In genomic region chr6:29406412-29406811, GRCm38 (mm10) we compare ENCODE assay signal across 22 mouse cellular contexts. TPM values are rescaled to one million over a fixed set of nuclear protein-coding genes. Genes with fewer than 3 reads are reported as not detected.
DNase-seq lines count a peak whose midpoint lies in the region; ATAC-seq and TF ChIP-seq lines count a peak whose summit lies in the region.
"Had no signal": no experiment of that assay in that cellular context is flagged by ENCODE, and none has a peak within 500 bp of the region (broad histone marks: within the 10 kb centered on the region; RNA-seq: fewer than 3 reads in every experiment).

No protein-coding gene starts in this region.

- H3K9me3 ChIP-seq in hindbrain, embryonic 15.5 days = no peaks in the 10 kb centered on the region
- H3K9me3 ChIP-seq in hindbrain, embryonic 11.5 days (ENCODE audit: control insufficient read depth, low read length) = no peaks in the 10 kb centered on the region
- H3K9me3 ChIP-seq in midbrain, postnatal 0 days (ENCODE audit: low read length) = no peaks in the 10 kb centered on the region
- H3K9me3 ChIP-seq in midbrain, embryonic 15.5 days = no peaks in the 10 kb centered on the region
- H3K9me3 ChIP-seq in lung, postnatal 0 days (ENCODE audit: low read length) = no peaks in the 10 kb centered on the region
- H3K9me3 ChIP-seq: forebrain, embryonic 13.5 days; heart, embryonic 15.5 days; intestine, embryonic 15.5 days; liver, embryonic 13.5 days; midbrain, embryonic 13.5 days had no signal

- TF ChIP-seq POLR2A in cerebellum, adult 2 months (IDR thresholded peaks at IDR 0.05; ENCODE audit: borderline replicate concordance, insufficient read depth, low read length) = no peak

- H3K36me3 ChIP-seq in hindbrain, embryonic 15.5 days = peaks cover 21% of the 10 kb centered on the region
- no peaks in the 10 kb centered on the region for H3K36me3 ChIP-seq in hindbrain, embryonic 11.5 days (ENCODE audit: control insufficient read depth, insufficient read depth, low read length)
- peaks cover 14% of the 10 kb centered on the region for H3K36me3 ChIP-seq in midbrain, postnatal 0 days (ENCODE audit: insufficient read depth, low read length)
- peaks cover 16% of the 10 kb centered on the region; the same call in 1 of the 2 replicates for H3K36me3 ChIP-seq in midbrain, embryonic 15.5 days (replicated peaks)
- no peaks in the 10 kb centered on the region for H3K36me3 ChIP-seq in lung, postnatal 0 days (ENCODE audit: insufficient read depth, low read length)
- H3K36me3 ChIP-seq: intestine, embryonic 15.5 days; liver, embryonic 13.5 days had no signal

- H3K27me3 ChIP-seq in cerebellum, adult 2 months (ENCODE audit: control insufficient read depth, insufficient read depth, low read length) = no peaks in the 10 kb centered on the region
- no peaks in the 10 kb centered on the region for H3K27me3 ChIP-seq in hindbrain, embryonic 15.5 days
- no peaks in the 10 kb centered on the region for H3K27me3 ChIP-seq in hindbrain, embryonic 11.5 days (ENCODE audit: control insufficient read depth, insufficient read depth, low read length)
- H3K27me3 ChIP-seq in midbrain, postnatal 0 days (ENCODE audit: insufficient read depth, low read length) = no peaks in the 10 kb centered on the region
- no peaks in the 10 kb centered on the region for H3K27me3 ChIP-seq in midbrain, embryonic 15.5 days (replicated peaks)
- 0 out of 2 replicates have a peak, but pooled peaks cover 6% of the 10 kb centered on the region for H3K27me3 ChIP-seq in lung, postnatal 0 days (replicated peaks; ENCODE audit: insufficient read depth, low read length)
- H3K27me3 ChIP-seq: forebrain, embryonic 13.5 days had no signal

- peak; percentile 34 to 37 for DNase-seq in cerebellum, adult 2 months
- no peak for DNase-seq in cerebellum, adult 11 months
- no peak for DNase-seq in hindbrain, embryonic 11.5 days (ENCODE audit: low spot score)
- peak; percentile 28 for DNase-seq in midbrain, postnatal 0 days (ENCODE audit: low spot score)
- DNase-seq in lung, postnatal 0 days (ENCODE audit: low spot score) = no peak
- DNase-seq: adrenal gland, postnatal 14 days; heart, postnatal 4 days; kidney, adult 8-10 months; kidney, postnatal 10 days; liver, embryonic 13.5 days; lung, embryonic 14.5 days; lung, postnatal 36 days; right cerebral cortex, postnatal 14 days had no signal

- TF ChIP-seq EP300 in lung, postnatal 0 days (IDR thresholded peaks at IDR 0.05) = no peak

- H3K9ac ChIP-seq in hindbrain, embryonic 15.5 days = no peak overlapping the region
- no peak overlapping the region for H3K9ac ChIP-seq in hindbrain, embryonic 11.5 days (ENCODE audit: low read depth, low read length)
- no peak overlapping the region for H3K9ac ChIP-seq in midbrain, postnatal 0 days (replicated peaks; ENCODE audit: low read length, poor library complexity, severe bottlenecking)
- no peak overlapping the region for H3K9ac ChIP-seq in midbrain, embryonic 15.5 days
- H3K9ac ChIP-seq in lung, postnatal 0 days (replicated peaks; ENCODE audit: low read depth) = no peak overlapping the region
- H3K9ac ChIP-seq: forebrain, embryonic 13.5 days; heart, embryonic 15.5 days; intestine, embryonic 15.5 days; liver, embryonic 13.5 days; lung, embryonic 14.5 days; midbrain, embryonic 13.5 days had no signal

- WGBS in cerebellum, adult 2 months = 17% methylated on average over 6 of the region's 6 CpGs
- 55% methylated on average over 6 of the region's 6 CpGs for WGBS in hindbrain, embryonic 15.5 days
- WGBS in hindbrain, embryonic 11.5 days = 77% methylated on average over 6 of the region's 6 CpGs
- WGBS in midbrain, postnatal 0 days = 79% methylated on average over 6 of the region's 6 CpGs
- WGBS in midbrain, embryonic 15.5 days = 85% methylated on average over 6 of the region's 6 CpGs
- WGBS in lung, postnatal 0 days = 80% methylated on average over 6 of the region's 6 CpGs

- H3K4me1 ChIP-seq in cerebellum, adult 2 months (ENCODE audit: control insufficient read depth, insufficient read depth, low read length) = peaks cover 11% of the 10 kb centered on the region
- H3K4me1 ChIP-seq in hindbrain, embryonic 15.5 days (replicated peaks) = no peaks in the 10 kb centered on the region
- H3K4me1 ChIP-seq in hindbrain, embryonic 11.5 days (replicated peaks; ENCODE audit: control insufficient read depth, insufficient read depth, low read length) = no peaks in the 10 kb centered on the region; the same call in 1 of the 2 replicates
- no peaks in the 10 kb centered on the region for H3K4me1 ChIP-seq in midbrain, postnatal 0 days (ENCODE audit: insufficient read depth, low read length)
- H3K4me1 ChIP-seq in midbrain, embryonic 15.5 days = no peaks in the 10 kb centered on the region
- no peaks in the 10 kb centered on the region for H3K4me1 ChIP-seq in lung, postnatal 0 days (ENCODE audit: insufficient read depth, low read depth, low read length)
- H3K4me1 ChIP-seq: megakaryocyte, embryonic 14.5 days had no signal

- H3K27ac ChIP-seq in cerebellum, adult 2 months (ENCODE audit: insufficient read depth, low read length) = 0 out of 2 replicates have a peak overlapping the region, but pooled peaks have one; percentile 43
- H3K27ac ChIP-seq in hindbrain, embryonic 15.5 days (replicated peaks) = 0 out of 2 replicates have a peak overlapping the region, but pooled peaks have one; percentile 11
- no peak overlapping the region for H3K27ac ChIP-seq in hindbrain, embryonic 11.5 days (ENCODE audit: low read depth, low read length)
- no peak overlapping the region for H3K27ac ChIP-seq in midbrain, postnatal 0 days (ENCODE audit: low read depth, low read length)
- H3K27ac ChIP-seq in midbrain, embryonic 15.5 days = no peak overlapping the region
- H3K27ac ChIP-seq in lung, postnatal 0 days (ENCODE audit: low read length) = no peak overlapping the region
- H3K27ac ChIP-seq: forebrain, embryonic 13.5 days; heart, embryonic 15.5 days; intestine, embryonic 15.5 days; liver, embryonic 13.5 days; midbrain, embryonic 13.5 days; stomach, postnatal 0 days had no signal

- no peak overlapping the region for H3K4me2 ChIP-seq in hindbrain, embryonic 15.5 days
- no peak overlapping the region for H3K4me2 ChIP-seq in hindbrain, embryonic 11.5 days (replicated peaks; ENCODE audit: low read depth, low read length)
- no peak overlapping the region for H3K4me2 ChIP-seq in midbrain, postnatal 0 days (ENCODE audit: low read depth, low read length, poor library complexity, severe bottlenecking)
- H3K4me2 ChIP-seq in midbrain, embryonic 15.5 days = no peak overlapping the region
- no peak overlapping the region for H3K4me2 ChIP-seq in lung, postnatal 0 days (replicated peaks; ENCODE audit: low read depth, low read length)
- H3K4me2 ChIP-seq: forebrain, embryonic 13.5 days; heart, embryonic 15.5 days; intestine, embryonic 15.5 days; liver, embryonic 13.5 days; lung, embryonic 14.5 days; midbrain, embryonic 13.5 days had no signal

- ATAC-seq in hindbrain, embryonic 15.5 days (ENCODE audit: low FRiP score, low read depth) = no peak
- ATAC-seq in hindbrain, embryonic 11.5 days (ENCODE audit: low FRiP score) = no peak
- no peak for ATAC-seq in midbrain, postnatal 0 days (ENCODE audit: low FRiP score)
- ATAC-seq in midbrain, embryonic 15.5 days (replicated peaks) = no peak
- no peak for ATAC-seq in activated CD4-positive, CD25-positive, alpha-beta regulatory T cell, adult 4 months
- ATAC-seq in lung, postnatal 0 days = no peak
- ATAC-seq: forebrain, embryonic 13.5 days; intestine, embryonic 15.5 days; midbrain, embryonic 13.5 days had no signal

- H3K4me3 ChIP-seq in cerebellum, adult 2 months (replicated peaks; ENCODE audit: insufficient read depth, low read depth, low read length) = no peak overlapping the region
- no peak overlapping the region for H3K4me3 ChIP-seq in hindbrain, embryonic 15.5 days
- no peak overlapping the region for H3K4me3 ChIP-seq in hindbrain, embryonic 11.5 days (ENCODE audit: low read depth, low read length)
- no peak overlapping the region for H3K4me3 ChIP-seq in midbrain, postnatal 0 days (ENCODE audit: low read depth, low read length)
- no peak overlapping the region for H3K4me3 ChIP-seq in midbrain, embryonic 15.5 days
- H3K4me3 ChIP-seq in lung, postnatal 0 days (ENCODE audit: low read depth, low read length) = no peak overlapping the region
- H3K4me3 ChIP-seq: forebrain, embryonic 13.5 days; heart, embryonic 15.5 days; intestine, embryonic 15.5 days; liver, embryonic 13.5 days; megakaryocyte, embryonic 14.5 days; midbrain, embryonic 13.5 days had no signal

- no peak for TF ChIP-seq CTCF in cerebellum, adult 2 months (IDR thresholded peaks at IDR 0.05; ENCODE audit: borderline replicate concordance, insufficient read depth, low read depth, low read length)
- no peak for TF ChIP-seq CTCF in midbrain, postnatal 0 days (IDR thresholded peaks at IDR 0.05)
- TF ChIP-seq CTCF in lung, postnatal 0 days (IDR thresholded peaks at IDR 0.05) = no peak

RNA-seq across cellular contexts. Expression of gene Ccdc136, which starts 10.3 kb away (rescaled TPM):
- polyA plus RNA-seq in cerebellum, adult 2 months (2012; rRNA removed) = 154 and 164 TPM in 2 replicates
- 43.3 and 52.6 TPM in 2 replicates for polyA plus RNA-seq in hindbrain, embryonic 15.5 days (2015; fragmentation: Nextera tagmentation; extraction: Ambion mirVana)
- 25.4 and 27.0 TPM in 2 replicates for polyA plus RNA-seq in hindbrain, embryonic 11.5 days (2014; fragmentation: Nextera tagmentation; extraction: Ambion mirVana)
- total RNA-seq in midbrain, postnatal 0 days (2014; rRNA removed) = 54.4 and 77.6 TPM in 2 replicates
- 50.8 and 51.9 TPM in 2 replicates for polyA plus RNA-seq in midbrain, postnatal 0 days (2015; fragmentation: Nextera tagmentation; extraction: Ambion mirVana)
- 36.9 and 40.5 TPM in 2 replicates for polyA plus RNA-seq in midbrain, embryonic 15.5 days (2015; fragmentation: Nextera tagmentation; extraction: Ambion mirVana)
- polyA plus RNA-seq in activated CD4-positive, CD25-positive, alpha-beta regulatory T cell, adult 4 months (2017; shearing (Covaris generic)) = under 1 TPM; 0.21 to 0.54 TPM
- 3.0 and 4.6 TPM in 2 replicates for polyA plus RNA-seq in lung, postnatal 0 days (2015; fragmentation: Nextera tagmentation; extraction: Ambion mirVana)

RNA-seq across cellular contexts. Expression of gene Opn1sw, which starts 18.1 kb away (rescaled TPM):
- polyA plus RNA-seq in cerebellum, adult 2 months (2012; rRNA removed) = not detected in 2 replicates
- polyA plus RNA-seq in hindbrain, embryonic 15.5 days (2015; fragmentation: Nextera tagmentation; extraction: Ambion mirVana) = 0.34 and 0.53 TPM in 2 replicates
- 0.10 and 0.31 TPM in 2 replicates for polyA plus RNA-seq in hindbrain, embryonic 11.5 days (2014; fragmentation: Nextera tagmentation; extraction: Ambion mirVana)
- total RNA-seq in midbrain, postnatal 0 days (2014; rRNA removed) = 0.11 and 0.14 TPM in 2 replicates
- polyA plus RNA-seq in midbrain, postnatal 0 days (2015; fragmentation: Nextera tagmentation; extraction: Ambion mirVana) = 0.15 and 0.56 TPM in 2 replicates
- 0.28 and 0.54 TPM in 2 replicates for polyA plus RNA-seq in midbrain, embryonic 15.5 days (2015; fragmentation: Nextera tagmentation; extraction: Ambion mirVana)
- polyA plus RNA-seq in activated CD4-positive, CD25-positive, alpha-beta regulatory T cell, adult 4 months (2017; shearing (Covaris generic)) = under 1 TPM; 0.23 to 0.52 TPM
- 0.30 and 0.56 TPM in 2 replicates for polyA plus RNA-seq in lung, postnatal 0 days (2015; fragmentation: Nextera tagmentation; extraction: Ambion mirVana)
- total RNA-seq: adrenal gland, postnatal 14 days; heart, postnatal 4 days had no signal
- polyA plus RNA-seq: liver, embryonic 13.5 days had no signal

RNA-seq across cellular contexts. Expression of gene Flnc, which starts 26.6 kb away (rescaled TPM):
- 0.65 and 0.72 TPM in 2 replicates for polyA plus RNA-seq in cerebellum, adult 2 months (2012; rRNA removed)
- 4.2 and 5.1 TPM in 2 replicates for polyA plus RNA-seq in hindbrain, embryonic 15.5 days (2015; fragmentation: Nextera tagmentation; extraction: Ambion mirVana)
- polyA plus RNA-seq in hindbrain, embryonic 11.5 days (2014; fragmentation: Nextera tagmentation; extraction: Ambion mirVana) = 2.5 and 2.9 TPM in 2 replicates
- 11.1 and 12.0 TPM in 2 replicates for total RNA-seq in midbrain, postnatal 0 days (2014; rRNA removed)
- polyA plus RNA-seq in midbrain, postnatal 0 days (2015; fragmentation: Nextera tagmentation; extraction: Ambion mirVana) = 1.2 and 1.4 TPM in 2 replicates
- 3.3 and 3.4 TPM in 2 replicates for polyA plus RNA-seq in midbrain, embryonic 15.5 days (2015; fragmentation: Nextera tagmentation; extraction: Ambion mirVana)
- polyA plus RNA-seq in activated CD4-positive, CD25-positive, alpha-beta regulatory T cell, adult 4 months (2017; shearing (Covaris generic)) = not detected
- 1.2 and 1.5 TPM in 2 replicates for polyA plus RNA-seq in lung, postnatal 0 days (2015; fragmentation: Nextera tagmentation; extraction: Ambion mirVana)

RNA-seq across cellular contexts. Expression of gene Calu, which starts 58.5 kb away (rescaled TPM):
- polyA plus RNA-seq in cerebellum, adult 2 months (2012; rRNA removed) = 68.0 and 68.6 TPM in 2 replicates
- 164 TPM in 2 replicates for polyA plus RNA-seq in hindbrain, embryonic 15.5 days (2015; fragmentation: Nextera tagmentation; extraction: Ambion mirVana)
- polyA plus RNA-seq in hindbrain, embryonic 11.5 days (2014; fragmentation: Nextera tagmentation; extraction: Ambion mirVana) = 260 and 285 TPM in 2 replicates
- total RNA-seq in midbrain, postnatal 0 days (2014; rRNA removed) = 124 and 142 TPM in 2 replicates
- polyA plus RNA-seq in midbrain, postnatal 0 days (2015; fragmentation: Nextera tagmentation; extraction: Ambion mirVana) = 124 and 131 TPM in 2 replicates
- 154 and 156 TPM in 2 replicates for polyA plus RNA-seq in midbrain, embryonic 15.5 days (2015; fragmentation: Nextera tagmentation; extraction: Ambion mirVana)
- polyA plus RNA-seq in activated CD4-positive, CD25-positive, alpha-beta regulatory T cell, adult 4 months (2017; shearing (Covaris generic)) = 10 to 100 TPM; 55.9 to 61.0 TPM
- polyA plus RNA-seq in lung, postnatal 0 days (2015; fragmentation: Nextera tagmentation; extraction: Ambion mirVana) = 232 and 238 TPM in 2 replicates

Comparison
In these comparisons a context has a peak if more than half of its experiments do, and no peak if none do; other contexts are left out.
1. DNase-seq: peak in cerebellum, adult 2 months (2 of 2) and midbrain, postnatal 0 days (single experiment); none in cerebellum, adult 11 months (single experiment), hindbrain, embryonic 11.5 days (single experiment) and lung, postnatal 0 days (single experiment).
2. H3K27ac ChIP-seq: peak in cerebellum, adult 2 months (single experiment) and hindbrain, embryonic 15.5 days (single experiment); none in hindbrain, embryonic 11.5 days (single experiment), midbrain, postnatal 0 days (single experiment), midbrain, embryonic 15.5 days (single experiment) and lung, postnatal 0 days (single experiment).